Mouse (Mus musculus) lung, adult 2 months (tissue): ENCODE results near the gene Cyp39a1.

ENCODE experiments used
- CTCF ChIP-seq: fragments of 200-500 bp; IDR thresholded peaks from 2 replicates; pipeline ENCODE4 v1.5.1; 2011; ENCODE audit warnings: mild to moderate bottlenecking, low read length, control low read depth; ENCODE audit not compliant: insufficient read depth
- POLR2A ChIP-seq: fragments of 200-500 bp; IDR thresholded peaks from 2 replicates; pipeline ENCODE4 v1.6.1; 2011; ENCODE audit warnings: low read depth, mild to moderate bottlenecking, control low read depth, low read length, borderline replicate concordance; ENCODE audit errors: extremely low read depth

DNA sequence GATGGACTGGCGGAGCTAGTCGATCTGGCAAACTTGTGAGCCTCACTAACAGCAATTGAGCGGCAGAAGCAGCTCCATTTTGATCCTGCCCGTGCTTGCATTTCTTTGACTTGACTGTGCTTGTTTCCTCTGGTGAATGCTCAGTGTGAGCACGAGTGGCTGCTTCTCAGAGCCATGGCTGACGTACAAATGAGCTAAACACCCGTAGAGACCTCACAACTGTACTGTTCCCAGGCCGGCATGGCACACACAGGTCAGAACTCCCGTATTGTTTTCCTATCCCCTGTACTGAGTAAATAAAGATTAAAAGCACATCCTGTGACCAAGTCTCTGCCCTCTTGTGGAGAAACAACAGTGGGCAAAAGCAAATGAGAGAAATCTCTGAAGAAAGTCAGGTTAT lies 22.4 kb downstream of the Cyp39a1 start:
- no peak for TF ChIP-seq CTCF
- TF ChIP-seq POLR2A, result no peak
